Mouse (Mus musculus) neural tube, embryonic 11.5 days (tissue): Measurements from ENCODE around the gene Ppil4. TPM values are rescaled to one million over a fixed set of nuclear protein-coding genes. Genes with fewer than 3 reads are reported as not detected.

Source experiments
- ATAC-seq: fragments of 200-750 bp; cut with Nextera tagmentation; 2 replicates; pipeline ENCODE4 v1.8.0; 2017; ENCODE audit warnings: moderate number of reproducible peaks, mild to moderate bottlenecking, moderate TSS enrichment, moderate library complexity; ENCODE audit not compliant: insufficient read depth, low FRiP score, low TSS enrichment
- DNase-seq: peaks from one replicate; pipeline ENCODE4 v3.0.0-alpha.2; 2015; ENCODE audit warnings: low spot score
- H3K27ac ChIP-seq: fragments of 300-500 bp; sonication (generic); 2 replicates; pipeline ENCODE4 v1.5.1; 2014; ENCODE audit warnings: low read depth, mild to moderate bottlenecking, low read length
- H3K27me3 ChIP-seq: fragments of 300-500 bp; sonication (generic); 2 replicates; pipeline ENCODE4 v1.6.1; 2014; ENCODE audit warnings: mild to moderate bottlenecking, low read length, mixed read lengths; ENCODE audit not compliant: control insufficient read depth, insufficient read depth
- H3K36me3 ChIP-seq: fragments of 300-500 bp; sonication (generic); 2 replicates; pipeline ENCODE4 v1.6.1; 2014; ENCODE audit warnings: mild to moderate bottlenecking, low read length, moderate library complexity, mixed read lengths; ENCODE audit not compliant: control insufficient read depth, insufficient read depth
- H3K4me1 ChIP-seq: fragments of 300-500 bp; sonication (generic); 2 replicates; pipeline ENCODE4 v1.6.1; 2014; ENCODE audit warnings: low read length, mixed read lengths; ENCODE audit not compliant: control insufficient read depth, insufficient read depth
- H3K4me2 ChIP-seq: fragments of 300-500 bp; sonication (generic); 2 replicates; pipeline ENCODE4 v1.6.1; 2014; ENCODE audit warnings: low read depth, mild to moderate bottlenecking, moderate library complexity
- H3K4me3 ChIP-seq: fragments of 300-500 bp; sonication (generic); 2 replicates; pipeline ENCODE4 v1.5.1; 2014; ENCODE audit warnings: low read depth, low read length
- H3K9ac ChIP-seq: fragments of 300-500 bp; sonication (generic); 2 replicates; pipeline ENCODE4 v1.6.1; 2014; ENCODE audit warnings: mild to moderate bottlenecking, low read length
- H3K9me3 ChIP-seq: fragments of 300-500 bp; sonication (generic); 2 replicates; pipeline ENCODE4 v1.6.1; 2016; ENCODE audit warnings: low read length; ENCODE audit not compliant: control insufficient read depth
- WGBS: fragments of 180-500 bp; shearing (Covaris S2); extraction: QIAGEN DNeasy Blood & Tissue Kit; methylation state at CpG from one replicate; pipeline ENCODE4 v1.1.7; 2014; 5-methylcytosine and 5-hydroxymethylcytosine counted together
- polyA plus RNA-seq: library from polyadenylated mRNA; unstranded; fragments of >200 nt; fragmentation: Nextera tagmentation; extraction: Ambion mirVana; gene quantifications from 2 replicates; pipeline ENCODE4 v1.2.1, GENCODE M21; 2014

Gene Ppil4
- polyA plus RNA-seq, 1 experiment from 2014 or later, result 51.6 TPM

- H3K27ac ChIP-seq, result no peak overlapping the region
- H3K27me3 ChIP-seq, result no peaks in the 10 kb centered on the region
- ATAC-seq (peak; percentile 91), DNase-seq (peak; percentile 89)
- H3K36me3 ChIP-seq, result no peaks in the 10 kb centered on the region
- WGBS, result under 1% methylated on average over 63 of the region's 77 CpGs
- no peaks in the 10 kb centered on the region for H3K9me3 ChIP-seq
- peak overlapping the region; percentile 74 for H3K4me3 ChIP-seq
- H3K4me2 ChIP-seq, result peak overlapping the region; percentile 81
- no peaks in the 10 kb centered on the region; the same call in 1 of the 2 replicates for H3K4me1 ChIP-seq
- peak overlapping the region; percentile 67 for H3K9ac ChIP-seq
Measured at GRCm38 (mm10) chr10:7780238-7781176, 12.2 kb upstream of the Ppil4 start.

- ATAC-seq (peak; percentile 20; the same call in 1 of the 2 replicates), DNase-seq (no peak)
- H3K9me3 ChIP-seq, result no peaks in the 10 kb centered on the region
- 51% methylated on average over 3 of the region's 3 CpGs for WGBS
- no peaks in the 10 kb centered on the region; the same call in 1 of the 2 replicates for H3K4me1 ChIP-seq
- H3K4me3 ChIP-seq, result peak overlapping the region; percentile 74
- H3K27me3 ChIP-seq, result no peaks in the 10 kb centered on the region
- no peaks in the 10 kb centered on the region for H3K36me3 ChIP-seq
- peak overlapping the region; percentile 42 for H3K4me2 ChIP-seq
- no peak overlapping the region; the same call in 1 of the 2 replicates for H3K9ac ChIP-seq
- H3K27ac ChIP-seq, result no peak overlapping the region
Measured at GRCm38 (mm10) chr10:7781214-7781613, 11.5 kb upstream of the Ppil4 start.

DNA sequence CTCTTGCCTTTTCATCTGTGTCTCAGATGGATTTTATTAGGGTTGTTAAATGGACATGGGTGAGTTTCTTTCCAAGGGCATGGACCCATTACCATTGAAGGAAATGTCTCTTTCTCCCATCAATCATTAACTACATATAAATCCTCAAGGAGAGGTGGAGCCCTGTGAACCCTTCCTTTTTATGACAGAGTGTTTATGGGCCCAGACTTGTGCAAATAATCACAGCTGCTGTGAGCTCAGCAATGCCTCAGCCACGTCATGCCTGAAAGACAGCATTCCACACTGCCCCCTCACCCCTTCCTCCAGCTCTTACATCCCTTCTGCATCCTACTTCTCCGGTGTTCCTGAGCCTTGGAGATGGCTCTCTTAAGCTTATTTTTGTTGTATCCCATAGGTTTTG is 5.4 kb upstream of the Ppil4 start:
- Histone ChIP-seq H3K4me3 (no peak overlapping the region), H3K27ac (no peak overlapping the region), H3K4me2 (no peak overlapping the region), H3K27me3 (no peaks in the 10 kb centered on the region), H3K9ac (no peak overlapping the region), H3K36me3 (peaks cover 4% of the 10 kb centered on the region; the same call in 1 of the 2 replicates), H3K9me3 (no peaks in the 10 kb centered on the region), H3K4me1 (0 out of 2 replicates have a peak, but pooled peaks cover 3% of the 10 kb centered on the region)
- ATAC-seq (no peak), DNase-seq (no peak)
- 43% methylated on average over 2 of the region's 2 CpGs for WGBS

- Histone ChIP-seq H3K27ac (no peak overlapping the region), H3K4me1 (peaks cover 7% of the 10 kb centered on the region), H3K4me2 (peak overlapping the region; percentile 66), H3K9me3 (no peaks in the 10 kb centered on the region), H3K9ac (peak overlapping the region; percentile 94), H3K4me3 (peak overlapping the region; percentile 84), H3K36me3 (peaks cover 4% of the 10 kb centered on the region; the same call in 1 of the 2 replicates), H3K27me3 (no peaks in the 10 kb centered on the region)
- DNase-seq (no peak), ATAC-seq (peak; percentile 17)
- WGBS, result 1% methylated on average over 10 of the region's 10 CpGs
Measured at GRCm38 (mm10) chr10:7792254-7792750, 389 bp upstream of the Ppil4 start.

- 95% methylated on average over 3 of the region's 3 CpGs for WGBS
- DNase-seq, result no peak
- Histone ChIP-seq H3K4me3 (no peak overlapping the region), H3K4me2 (no peak overlapping the region), H3K9ac (no peak overlapping the region), H3K9me3 (no peaks in the 10 kb centered on the region), H3K27me3 (no peaks in the 10 kb centered on the region), H3K36me3 (peaks cover 11% of the 10 kb centered on the region), H3K27ac (no peak overlapping the region), H3K4me1 (no peaks in the 10 kb centered on the region)
- no peak for ATAC-seq
Measured at GRCm38 (mm10) chr10:7801258-7801657, 8.6 kb downstream of the Ppil4 start.

DNA sequence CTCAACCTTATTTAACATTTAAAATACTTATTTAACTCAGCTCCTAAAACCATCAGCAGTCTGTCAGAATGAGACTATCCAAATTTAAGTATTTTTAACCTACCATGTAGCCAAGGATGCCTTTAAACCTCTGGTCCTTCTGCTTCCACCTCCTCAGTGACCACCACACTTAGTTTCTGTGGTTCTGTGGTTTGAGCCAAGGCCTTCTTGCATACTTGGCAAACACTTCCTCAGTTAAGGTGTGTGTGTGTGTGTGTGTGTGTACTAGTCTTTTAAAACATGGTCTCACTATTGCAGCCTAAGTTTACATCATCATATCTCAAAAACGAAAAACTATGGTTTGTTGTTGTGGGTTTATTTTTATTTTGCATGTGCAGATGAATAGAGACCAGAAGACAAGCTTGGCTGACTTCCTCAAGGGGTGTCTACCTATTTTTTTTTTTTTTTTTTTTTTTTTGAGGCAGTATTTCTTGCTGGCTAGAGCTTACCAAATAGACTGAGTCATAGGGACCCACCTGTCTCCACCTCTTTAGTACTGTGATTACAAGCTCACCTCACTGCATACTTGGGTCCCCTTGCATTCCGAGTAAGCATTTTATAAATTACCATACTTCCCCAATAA is 9.9 kb downstream of the Ppil4 start:
- peaks cover 14% of the 10 kb centered on the region for H3K36me3 ChIP-seq

GRCm38 (mm10) chr10:7809937-7810336 is 17.2 kb downstream of the Ppil4 start:
- H3K4me2 ChIP-seq, result no peak overlapping the region
- no peak overlapping the region for H3K4me3 ChIP-seq
- ATAC-seq (no peak), DNase-seq (peak; percentile 70)
- WGBS, result 54% methylated on average over 2 of the region's 2 CpGs
- H3K4me1 ChIP-seq, result no peaks in the 10 kb centered on the region
- H3K27ac ChIP-seq, result no peak overlapping the region
- no peak overlapping the region for H3K9ac ChIP-seq
- no peaks in the 10 kb centered on the region for H3K27me3 ChIP-seq
- no peaks in the 10 kb centered on the region for H3K9me3 ChIP-seq
- H3K36me3 ChIP-seq, result peaks cover 9% of the 10 kb centered on the region

More for the DNA sequence above, 9.9 kb downstream of the Ppil4 start:
- Histone ChIP-seq H3K27me3 (no peaks in the 10 kb centered on the region), H3K4me3 (no peak overlapping the region), H3K4me1 (no peaks in the 10 kb centered on the region), H3K27ac (no peak overlapping the region), H3K9me3 (no peaks in the 10 kb centered on the region), H3K9ac (no peak overlapping the region), H3K4me2 (no peak overlapping the region)
- ATAC-seq (no peak), DNase-seq (no peak)
- WGBS, result 92% methylated on average over 2 of the region's 2 CpGs

GRCm38 (mm10) chr10:7816476-7816875 is 23.8 kb downstream of the Ppil4 start:
- Histone ChIP-seq H3K4me2 (no peak overlapping the region), H3K4me3 (no peak overlapping the region), H3K9ac (no peak overlapping the region), H3K27me3 (no peaks in the 10 kb centered on the region), H3K36me3 (no peaks in the 10 kb centered on the region; the same call in 1 of the 2 replicates), H3K9me3 (no peaks in the 10 kb centered on the region), H3K4me1 (no peaks in the 10 kb centered on the region), H3K27ac (no peak overlapping the region)
- DNase-seq (no peak), ATAC-seq (no peak)
- WGBS, result 89% methylated on average over 2 of the region's 2 CpGs
